Mouse (Mus musculus) heart, embryonic 11.5 days (tissue): ENCODE measurements around the gene Tcirg1. TPM values are rescaled to one million over a fixed set of nuclear protein-coding genes. Genes with fewer than 3 reads are reported as not detected.

Experiments
- ATAC-seq: fragments of 200-750 bp; cut with Nextera tagmentation; replicated peaks from 2 replicates; pipeline ENCODE4 v1.8.0; 2017; ENCODE audit warnings: moderate library complexity; ENCODE audit not compliant: insufficient number of reproducible peaks, low FRiP score, low TSS enrichment
- H3K27ac ChIP-seq: fragments of 300-500 bp; sonication (generic); 2 replicates; pipeline ENCODE4 v1.5.1; 2014; ENCODE audit warnings: mild to moderate bottlenecking, low read depth, low read length
- H3K27me3 ChIP-seq: fragments of 300-500 bp; sonication (generic); 2 replicates; pipeline ENCODE4 v1.6.1; 2014; ENCODE audit warnings: mild to moderate bottlenecking, low read length, mixed read lengths; ENCODE audit not compliant: control insufficient read depth, insufficient read depth
- H3K36me3 ChIP-seq: fragments of 300-500 bp; sonication (generic); 2 replicates; pipeline ENCODE4 v1.6.1; 2014; ENCODE audit warnings: mild to moderate bottlenecking, low read length, moderate library complexity, mixed read lengths; ENCODE audit not compliant: control insufficient read depth, insufficient read depth
- H3K4me1 ChIP-seq: fragments of 300-500 bp; sonication (generic); 2 replicates; pipeline ENCODE4 v1.6.1; 2014; ENCODE audit warnings: low read length; ENCODE audit not compliant: control insufficient read depth, insufficient read depth
- H3K4me2 ChIP-seq: fragments of 300-500 bp; sonication (generic); 2 replicates; pipeline ENCODE4 v1.6.1; 2014; ENCODE audit warnings: mild to moderate bottlenecking, moderate library complexity
- H3K4me3 ChIP-seq: fragments of 300-500 bp; sonication (generic); 2 replicates; pipeline ENCODE4 v1.5.1; 2014; ENCODE audit warnings: low read depth, low read length
- H3K9ac ChIP-seq: fragments of 300-500 bp; sonication (generic); 2 replicates; pipeline ENCODE4 v1.6.1; 2014; ENCODE audit warnings: mild to moderate bottlenecking, low read depth, low read length, moderate library complexity
- H3K9me3 ChIP-seq: fragments of 300-500 bp; sonication (generic); replicated peaks from 2 replicates; pipeline ENCODE4 v1.6.1; 2016; ENCODE audit warnings: low read length; ENCODE audit not compliant: control insufficient read depth
- WGBS: fragments of 180-500 bp; shearing (Covaris S2); extraction: QIAGEN DNeasy Blood & Tissue Kit; methylation state at CpG from one replicate; pipeline ENCODE4 v1.1.7; 2014; ENCODE audit not compliant: insufficient replicate concordance; 5-methylcytosine and 5-hydroxymethylcytosine counted together
- polyA plus RNA-seq: library from polyadenylated mRNA; unstranded; fragments of >200 nt; fragmentation: Nextera tagmentation; extraction: Ambion mirVana; gene quantifications from 2 replicates; pipeline ENCODE4 v1.2.1, GENCODE M21; 2014

Tcirg1 gene
- polyA plus RNA-seq, 1 experiment from 2014 or later: 16.2 TPM

GRCm38 (mm10) chr19:3946715-3947114 is 39.8 kb upstream of the Tcirg1 start:
- Histone ChIP-seq H3K4me3 (no peak overlapping the region), H3K27me3 (peaks cover 11% of the 10 kb centered on the region; the same call in 1 of the 2 replicates), H3K4me2 (no peak overlapping the region), H3K4me1 (peaks cover 5% of the 10 kb centered on the region; the same call in 1 of the 2 replicates), H3K9me3 (no peaks in the 10 kb centered on the region), H3K9ac (no peak overlapping the region), H3K36me3 (no peaks in the 10 kb centered on the region; the same call in 1 of the 2 replicates), H3K27ac (no peak overlapping the region)
- 11% methylated on average over 2 of the region's 2 CpGs for WGBS
- 0 out of 2 replicates have a peak, but pooled peaks have one; percentile 32 for ATAC-seq

GRCm38 (mm10) chr19:3945872-3946564 is 39.1 kb upstream of the Tcirg1 start:
- 15% methylated on average over 10 of the region's 10 CpGs for WGBS
- Histone ChIP-seq H3K9me3 (no peaks in the 10 kb centered on the region), H3K4me1 (peaks cover 5% of the 10 kb centered on the region; the same call in 1 of the 2 replicates), H3K27ac (no peak overlapping the region), H3K9ac (no peak overlapping the region), H3K27me3 (peaks cover 11% of the 10 kb centered on the region; the same call in 1 of the 2 replicates), H3K4me2 (no peak overlapping the region; the same call in 1 of the 2 replicates), H3K36me3 (no peaks in the 10 kb centered on the region; the same call in 1 of the 2 replicates), H3K4me3 (no peak overlapping the region)
- ATAC-seq: no peak; the same call in 1 of the 2 replicates

DNA sequence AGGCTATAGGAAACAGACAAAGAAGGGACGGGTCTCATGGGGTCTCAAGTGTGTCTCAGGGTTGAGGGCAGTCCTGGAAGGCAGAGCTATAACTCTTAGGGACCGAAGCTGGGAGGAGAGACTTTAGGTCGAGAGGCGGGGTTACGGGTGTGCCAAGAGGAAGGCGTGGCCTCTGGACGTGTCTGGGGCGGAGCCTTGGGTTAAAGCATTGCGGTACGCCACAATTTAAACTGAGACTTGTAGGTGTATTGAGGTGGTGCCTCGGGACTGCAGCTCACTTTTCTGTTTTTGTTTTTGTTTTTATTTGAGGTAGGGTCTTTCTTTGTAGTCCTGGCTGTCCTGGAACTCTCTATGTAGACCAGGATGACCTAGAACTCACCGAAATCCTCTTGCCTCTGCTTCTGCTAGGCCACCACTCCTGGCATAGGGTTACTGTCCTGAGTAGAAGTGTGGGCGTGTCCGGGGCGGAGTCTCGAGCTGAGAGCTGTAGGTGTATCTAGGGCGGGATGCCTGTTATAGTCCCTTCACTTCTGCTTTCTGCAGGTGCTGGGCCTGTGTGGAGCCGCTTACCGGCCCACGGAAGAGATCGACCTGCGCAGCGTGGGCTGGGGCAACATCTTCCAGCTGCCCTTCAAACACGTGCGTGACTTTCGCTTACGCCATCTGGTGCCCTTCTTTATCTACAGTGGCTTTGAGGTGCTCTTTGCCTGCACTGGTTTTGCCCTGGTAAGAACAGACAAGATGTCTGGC is 36.2 kb upstream of the Tcirg1 start:
- Histone ChIP-seq H3K36me3 (no peaks in the 10 kb centered on the region; the same call in 1 of the 2 replicates), H3K9me3 (no peaks in the 10 kb centered on the region), H3K27me3 (peaks cover 11% of the 10 kb centered on the region; the same call in 1 of the 2 replicates), H3K4me2 (peak overlapping the region; percentile 52), H3K4me1 (peaks cover 5% of the 10 kb centered on the region; the same call in 1 of the 2 replicates), H3K4me3 (peak overlapping the region; percentile 6; the same call in 1 of the 2 replicates), H3K9ac (no peak overlapping the region), H3K27ac (no peak overlapping the region)
- 0 out of 2 replicates have a peak, but pooled peaks have one; percentile 48 for ATAC-seq
- 15% methylated on average over 27 of the region's 27 CpGs for WGBS

DNA sequence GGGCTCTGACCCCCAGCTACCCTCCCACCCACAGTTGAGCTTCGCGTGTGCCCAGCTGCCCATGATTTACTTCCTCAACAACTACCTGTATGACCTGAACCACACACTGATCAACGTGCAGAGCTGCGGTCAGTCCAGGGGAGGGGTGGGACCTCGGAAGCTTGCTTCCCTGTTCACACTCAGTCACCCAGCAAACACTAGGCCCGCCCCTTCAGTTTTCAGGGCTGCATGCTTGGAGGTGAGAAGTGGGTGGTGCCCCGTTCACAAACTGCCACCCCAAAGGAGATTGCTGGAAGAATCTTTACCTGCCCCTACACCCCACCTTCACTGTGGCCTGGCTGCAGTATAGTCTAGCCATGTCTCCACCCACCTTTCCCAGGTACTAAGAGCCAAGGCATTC is 35.4 kb upstream of the Tcirg1 start:
- Histone ChIP-seq H3K27ac (no peak overlapping the region), H3K36me3 (no peaks in the 10 kb centered on the region; the same call in 1 of the 2 replicates), H3K4me3 (no peak overlapping the region), H3K27me3 (peaks cover 14% of the 10 kb centered on the region), H3K9me3 (no peaks in the 10 kb centered on the region), H3K9ac (no peak overlapping the region), H3K4me2 (no peak overlapping the region), H3K4me1 (peaks cover 5% of the 10 kb centered on the region; the same call in 1 of the 2 replicates)
- WGBS: 66% methylated on average over 7 of the region's 7 CpGs
- no peak for ATAC-seq

GRCm38 (mm10) chr19:3935896-3936850 is 29.2 kb upstream of the Tcirg1 start:
- WGBS: 9% methylated on average over 22 of the region's 22 CpGs
- no peak for ATAC-seq
- Histone ChIP-seq H3K9me3 (no peaks in the 10 kb centered on the region), H3K4me3 (peak overlapping the region; percentile 54), H3K4me1 (peaks cover 5% of the 10 kb centered on the region; the same call in 1 of the 2 replicates), H3K27me3 (peaks cover 3% of the 10 kb centered on the region), H3K36me3 (no peaks in the 10 kb centered on the region), H3K27ac (no peak overlapping the region), H3K9ac (peak overlapping the region; percentile 73), H3K4me2 (peak overlapping the region; percentile 93)

DNA sequence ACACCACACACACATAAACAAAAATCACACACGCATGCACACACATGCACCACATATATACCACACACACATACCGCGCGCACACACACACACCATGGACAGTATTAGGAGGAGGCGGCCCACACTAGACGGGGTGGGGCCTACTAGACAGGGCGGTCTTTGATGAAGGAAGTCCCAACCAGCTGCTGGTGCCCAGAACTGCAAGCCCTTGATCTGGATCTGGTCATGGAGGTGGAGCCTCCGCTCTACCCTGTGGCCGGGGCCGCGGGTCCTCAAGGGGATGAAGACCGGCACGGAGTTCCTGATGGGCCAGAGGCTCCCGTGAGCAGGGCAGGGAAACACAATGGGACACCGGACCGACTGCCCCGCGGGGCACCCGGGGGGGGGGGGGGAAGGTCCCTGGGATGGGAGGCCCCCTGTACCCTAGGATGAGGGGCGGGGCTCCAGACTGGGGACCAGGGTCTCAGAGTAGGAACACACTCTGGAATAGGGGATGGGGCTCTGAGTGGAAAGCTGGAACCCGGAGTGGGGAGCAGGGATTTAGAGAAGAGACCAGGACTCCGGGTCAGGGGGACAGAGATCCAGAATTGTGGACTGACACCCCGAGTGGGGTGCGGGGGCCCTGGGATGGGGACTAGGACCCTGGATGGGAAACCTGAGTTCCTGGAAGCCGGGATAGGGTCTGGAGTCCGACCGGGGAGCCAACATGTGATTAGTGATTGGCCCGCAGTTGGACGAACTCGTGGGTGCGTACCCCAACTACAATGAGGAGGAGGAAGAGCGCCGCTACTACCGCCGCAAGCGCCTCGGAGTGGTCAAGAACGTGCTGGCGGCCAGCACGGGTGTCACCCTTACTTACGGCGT is 28.3 kb upstream of the Tcirg1 start, which contains the start of gene Unc93b1:
Unc93b1 (plus strand) TSS at position 155 of the 864 bp plus-strand sequence.
- Histone ChIP-seq H3K4me1 (peaks cover 10% of the 10 kb centered on the region), H3K27me3 (peaks cover 3% of the 10 kb centered on the region), H3K9ac (peak within 1 kb of the TSS; percentile 73), H3K9me3 (no peaks in the 10 kb centered on the region), H3K4me2 (peak within 1 kb of the TSS; percentile 93), H3K27ac (no peak within 1 kb of the TSS), H3K36me3 (no peaks in the 10 kb centered on the region), H3K4me3 (peak within 1 kb of the TSS; percentile 54)
- 5% methylated on average over 42 of the region's 42 CpGs for WGBS
- peak; percentile 47 for ATAC-seq

DNA sequence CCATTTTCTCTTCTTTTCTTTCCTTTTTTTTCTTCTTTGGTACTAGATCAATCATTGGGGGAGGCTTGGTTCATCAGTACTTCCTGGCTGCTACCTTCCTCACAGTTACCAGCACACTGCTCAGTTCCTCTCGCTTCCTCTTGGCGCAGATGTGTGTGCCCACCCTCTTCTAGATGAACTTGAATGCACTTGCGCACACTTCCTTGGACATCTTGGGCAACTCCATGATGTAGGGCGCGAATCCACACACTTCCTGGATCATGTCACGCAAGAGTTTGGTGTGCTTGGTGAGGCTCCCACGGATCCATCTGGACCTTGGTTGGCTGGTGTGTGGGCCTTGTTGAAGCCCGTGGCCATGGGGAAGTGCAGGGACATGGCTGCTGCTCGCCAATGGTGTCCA is 24.8 kb upstream of the Tcirg1 start:
- no peaks in the 10 kb centered on the region for H3K9me3 ChIP-seq
- 82% methylated on average over 9 of the region's 9 CpGs for WGBS
- no peak overlapping the region for H3K9ac ChIP-seq
- no peak for ATAC-seq
- H3K27ac ChIP-seq: no peak overlapping the region
- no peaks in the 10 kb centered on the region; the same call in 1 of the 2 replicates for H3K27me3 ChIP-seq
- H3K36me3 ChIP-seq: no peaks in the 10 kb centered on the region
- H3K4me3 ChIP-seq: no peak overlapping the region
- peaks cover 17% of the 10 kb centered on the region for H3K4me1 ChIP-seq
- H3K4me2 ChIP-seq: no peak overlapping the region
